ENCODE assay signal across 21 mouse cellular contexts in genomic region chr10:67361281-67361680, GRCm38 (mm10).
"Had no signal": no experiment of that assay in that cellular context is flagged by ENCODE, and none has a peak within 500 bp of the region (broad histone marks: within the 10 kb centered on the region; RNA-seq: fewer than 3 reads in every experiment).

No protein-coding gene starts in this region.

- DNase-seq: kidney, adult 18-20 months; kidney, adult 9 months; kidney, postnatal 14 days; kidney, postnatal 4 days; left cerebral cortex, postnatal 4 days; liver, postnatal 0 days; spleen, adult 18-20 months; thymus, adult 2 months; thymus, postnatal 14 days; thymus, postnatal 4 days had no signal

- H3K27me3 ChIP-seq: intestine, embryonic 15.5 days; limb, embryonic 12.5 days; limb, embryonic 15.5 days; midbrain, embryonic 12.5 days; midbrain, embryonic 15.5 days; neural tube, embryonic 13.5 days had no signal

- H3K9ac ChIP-seq: intestine, embryonic 15.5 days; limb, embryonic 12.5 days; limb, embryonic 15.5 days; liver, embryonic 14.5 days; liver, postnatal 0 days; lung, embryonic 14.5 days; midbrain, embryonic 12.5 days; midbrain, embryonic 15.5 days; neural tube, embryonic 13.5 days had no signal

- H3K27ac ChIP-seq: intestine, embryonic 15.5 days; limb, embryonic 12.5 days; limb, embryonic 15.5 days; liver, embryonic 14.5 days; macrophage; midbrain, embryonic 12.5 days; midbrain, embryonic 15.5 days; neural tube, embryonic 13.5 days had no signal

- H3K4me1 ChIP-seq: intestine, embryonic 15.5 days; limb, embryonic 12.5 days; limb, embryonic 15.5 days; midbrain, embryonic 12.5 days; midbrain, embryonic 15.5 days; neural tube, embryonic 13.5 days had no signal

- H3K36me3 ChIP-seq: intestine, embryonic 15.5 days; limb, embryonic 12.5 days; limb, embryonic 15.5 days; midbrain, embryonic 12.5 days; midbrain, embryonic 15.5 days; neural tube, embryonic 13.5 days had no signal

- H3K4me2 ChIP-seq: intestine, embryonic 15.5 days; limb, embryonic 12.5 days; limb, embryonic 15.5 days; liver, embryonic 11.5 days; lung, embryonic 14.5 days; midbrain, embryonic 12.5 days; midbrain, embryonic 15.5 days; neural tube, embryonic 13.5 days had no signal

- H3K9me3 ChIP-seq: intestine, embryonic 15.5 days; limb, embryonic 12.5 days; limb, embryonic 15.5 days; midbrain, embryonic 12.5 days; midbrain, embryonic 15.5 days; neural tube, embryonic 13.5 days had no signal

- ATAC-seq: intestine, embryonic 15.5 days; liver, postnatal 0 days; lung, postnatal 0 days; midbrain, embryonic 15.5 days had no signal

- H3K4me3 ChIP-seq: intestine, embryonic 15.5 days; limb, embryonic 12.5 days; limb, embryonic 15.5 days; midbrain, embryonic 12.5 days; midbrain, embryonic 15.5 days; neural tube, embryonic 13.5 days had no signal
